ENCODE assay signal across 7 mouse cellular contexts in the genomic region with DNA sequence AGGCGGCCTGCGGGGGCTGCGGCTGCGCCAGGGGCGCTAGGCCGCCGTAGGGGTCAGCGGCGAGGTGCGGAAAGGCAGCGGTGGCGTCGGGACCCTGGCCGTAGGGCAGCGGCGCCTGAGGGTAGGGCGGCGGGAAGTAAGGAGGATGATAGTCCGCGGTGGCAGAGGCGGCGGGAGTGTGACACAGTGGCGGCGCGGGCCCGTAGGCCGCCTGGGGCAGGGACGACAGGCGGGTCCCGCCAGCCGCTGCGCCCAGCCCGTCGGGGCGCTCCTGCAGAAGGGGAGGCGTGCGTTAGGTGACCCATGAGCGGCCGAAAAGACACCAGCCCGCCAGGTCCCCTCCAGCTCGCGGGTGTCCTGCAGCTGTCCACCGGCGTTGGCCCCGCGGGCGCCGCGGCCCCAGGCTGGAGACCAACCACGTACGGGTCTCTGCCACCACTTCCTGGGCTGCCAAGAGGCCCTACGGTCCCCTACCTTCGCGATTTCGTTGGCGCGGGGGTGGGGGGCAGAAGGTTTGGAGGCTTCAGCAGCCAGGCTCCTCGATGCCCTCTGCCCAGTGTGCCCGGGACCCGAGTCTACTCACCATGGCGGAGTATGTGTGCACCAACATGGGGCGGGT. TPM values are rescaled to one million over a fixed set of nuclear protein-coding genes. Genes with fewer than 3 reads are reported as not detected.
DNase-seq lines count a peak whose midpoint lies in the region; ATAC-seq and TF ChIP-seq lines count a peak whose summit lies in the region.

No protein-coding gene starts in this region.

- TF ChIP-seq CTCF in testis, adult 2 months (IDR thresholded peaks at IDR 0.05; ENCODE audit: control insufficient read depth, insufficient read depth, insufficient replicate concordance, low read depth, low read length) = no peak
- no peak for TF ChIP-seq CTCF in forebrain, postnatal 0 days (IDR thresholded peaks at IDR 0.05; ENCODE audit: low read depth)
- TF ChIP-seq CTCF in liver, embryonic 14.5 days (IDR thresholded peaks at IDR 0.05; ENCODE audit: low read depth) = no peak
- no peak for TF ChIP-seq CTCF in stomach, postnatal 0 days (IDR thresholded peaks at IDR 0.05; ENCODE audit: low read depth)

- 3% methylated on average over 38 of the region's 62 CpGs for WGBS in forebrain, postnatal 0 days
- 4% methylated on average over 55 of the region's 62 CpGs for WGBS in liver, embryonic 14.5 days (ENCODE audit: insufficient replicate concordance)
- 3% methylated on average over 56 of the region's 62 CpGs for WGBS in stomach, postnatal 0 days

- H3K9ac ChIP-seq in forebrain, postnatal 0 days = no peak overlapping the region
- no peak overlapping the region for H3K9ac ChIP-seq in liver, embryonic 14.5 days (replicated peaks)
- H3K9ac ChIP-seq in stomach, postnatal 0 days (ENCODE audit: low read length) = peak overlapping the region; percentile 58

- no peak for TF ChIP-seq POLR2A in testis, adult 2 months (IDR thresholded peaks at IDR 0.05; ENCODE audit: control insufficient read depth, low read depth, low read length)

- no peaks in the 10 kb centered on the region for H3K9me3 ChIP-seq in forebrain, postnatal 0 days (ENCODE audit: low read length)
- H3K9me3 ChIP-seq in liver, embryonic 14.5 days (ENCODE audit: control insufficient read depth, low read length) = no peaks in the 10 kb centered on the region
- no peaks in the 10 kb centered on the region for H3K9me3 ChIP-seq in stomach, postnatal 0 days (ENCODE audit: control insufficient read depth, low read length)

- TF ChIP-seq EP300 in liver, embryonic 14.5 days (IDR thresholded peaks at IDR 0.05; ENCODE audit: low read depth) = no peak
- TF ChIP-seq EP300 in stomach, postnatal 0 days (optimal IDR thresholded peaks at IDR 0.05) = no peak

- intact Hi-C loops in left cerebral cortex, postnatal 25 days (cut with DNase I) = no loop called here

- peak overlapping the region; percentile 71 for H3K4me3 ChIP-seq in testis, adult 2 months (ENCODE audit: control insufficient read depth, low read depth, low read length)
- peak overlapping the region; percentile 21 for H3K4me3 ChIP-seq in forebrain, postnatal 0 days (ENCODE audit: low read depth, low read length)
- H3K4me3 ChIP-seq in liver, embryonic 14.5 days (ENCODE audit: insufficient read depth in 1 of 2, low read depth in 2 of 2, low read length in 2 of 2) = peak overlapping the region in 1 of 2 experiments; percentile 27; a peak in 2 of 4 replicates
- peak overlapping the region; percentile 44 for H3K4me3 ChIP-seq in stomach, postnatal 0 days (ENCODE audit: low read depth, low read length)

- DNase-seq in testis, postnatal 10 days (ENCODE audit: low spot score) = no peak
- DNase-seq in forebrain, postnatal 0 days = no peak
- DNase-seq in liver, embryonic 14.5 days (ENCODE audit: low read depth in 3 of 3, low spot score in 3 of 3) = no peak
- peak; percentile 26 for DNase-seq in stomach, postnatal 0 days (ENCODE audit: low spot score)
- DNase-seq in left cerebral cortex, postnatal 25 days (ENCODE audit: low spot score in 2 of 2) = no peak
- DNase-seq in frontal cortex, adult 2 months (ENCODE audit: extremely low spot score in 1 of 2, low spot score in 1 of 2) = no peak

- no peak overlapping the region for H3K27ac ChIP-seq in testis, adult 2 months (ENCODE audit: control insufficient read depth, insufficient read depth, low read depth, low read length)
- H3K27ac ChIP-seq in forebrain, postnatal 0 days (ENCODE audit: low read depth, low read length) = no peak overlapping the region
- no peak overlapping the region for H3K27ac ChIP-seq in liver, embryonic 14.5 days
- H3K27ac ChIP-seq in stomach, postnatal 0 days (replicated peaks) = no peak overlapping the region

- no peaks in the 10 kb centered on the region for H3K36me3 ChIP-seq in testis, adult 2 months (ENCODE audit: control insufficient read depth, insufficient read depth, low read length)
- no peaks in the 10 kb centered on the region for H3K36me3 ChIP-seq in forebrain, postnatal 0 days (ENCODE audit: insufficient read depth)
- no peaks in the 10 kb centered on the region for H3K36me3 ChIP-seq in liver, embryonic 14.5 days (replicated peaks; ENCODE audit: control insufficient read depth, insufficient read depth, low read depth)
- H3K36me3 ChIP-seq in stomach, postnatal 0 days (ENCODE audit: control insufficient read depth, insufficient read depth, low read length) = no peaks in the 10 kb centered on the region

- peaks cover 10% of the 10 kb centered on the region for H3K27me3 ChIP-seq in testis, adult 2 months (ENCODE audit: control insufficient read depth, insufficient read depth, low read length)
- H3K27me3 ChIP-seq in forebrain, postnatal 0 days (ENCODE audit: insufficient read depth, low read length) = peaks cover 70% of the 10 kb centered on the region
- peaks cover 83% of the 10 kb centered on the region for H3K27me3 ChIP-seq in liver, embryonic 14.5 days (ENCODE audit: control insufficient read depth, insufficient read depth, low read length)
- peaks cover 19% of the 10 kb centered on the region; the same call in 1 of the 2 replicates for H3K27me3 ChIP-seq in stomach, postnatal 0 days (ENCODE audit: control insufficient read depth, insufficient read depth, low read length)

- H3K4me2 ChIP-seq in forebrain, postnatal 0 days (ENCODE audit: low read depth) = peak overlapping the region; percentile 40
- peak overlapping the region; percentile 36 for H3K4me2 ChIP-seq in liver, embryonic 14.5 days (ENCODE audit: low read depth)
- H3K4me2 ChIP-seq in stomach, postnatal 0 days (replicated peaks; ENCODE audit: low read depth) = peak overlapping the region; percentile 58

- peaks cover 19% of the 10 kb centered on the region for H3K4me1 ChIP-seq in testis, adult 2 months (ENCODE audit: control insufficient read depth, insufficient read depth, low read length)
- no peaks in the 10 kb centered on the region for H3K4me1 ChIP-seq in forebrain, postnatal 0 days (ENCODE audit: insufficient read depth)
- no peaks in the 10 kb centered on the region for H3K4me1 ChIP-seq in liver, embryonic 14.5 days (replicated peaks; ENCODE audit: control insufficient read depth in 2 of 2, insufficient read depth in 2 of 2, low read length in 1 of 2)
- no peaks in the 10 kb centered on the region for H3K4me1 ChIP-seq in stomach, postnatal 0 days (replicated peaks; ENCODE audit: control insufficient read depth, insufficient read depth)

- no peak for ATAC-seq in forebrain, postnatal 0 days
- no peak for ATAC-seq in liver, embryonic 14.5 days (ENCODE audit: insufficient read depth)
- ATAC-seq in stomach, postnatal 0 days (ENCODE audit: low FRiP score, low TSS enrichment) = no peak

RNA-seq across cellular contexts. Expression of a gene that starts 0.5 kb away (rescaled TPM):
- polyA plus RNA-seq in testis, adult 2 months (2012; rRNA removed) = 0.05 and 0.06 TPM in 2 replicates
- 1.1 TPM in 2 replicates for total RNA-seq in forebrain, postnatal 0 days (2014; rRNA removed)
- polyA plus RNA-seq in forebrain, postnatal 0 days (2015; fragmentation: Nextera tagmentation; extraction: Ambion mirVana) = 0.86 and 0.93 TPM in 2 replicates
- polyA plus RNA-seq in liver, embryonic 14.5 days (2012; rRNA removed) = not detected in 2 replicates
- not detected in 2 replicates for polyA plus RNA-seq in liver, embryonic 14.5 days (2014; fragmentation: Nextera tagmentation; extraction: Ambion mirVana)
- polyA plus RNA-seq in stomach, postnatal 0 days (2015; fragmentation: Nextera tagmentation; extraction: Ambion mirVana) = 0.80 and 1.0 TPM in 2 replicates
- total RNA-seq in left cerebral cortex, postnatal 25 days (2021) = not detected
- 0.04 TPM in 1 of 2 replicates, not detected in the other for polyA plus RNA-seq in frontal cortex, adult 2 months (2012; rRNA removed)

RNA-seq across cellular contexts. Expression of a gene that starts 17.7 kb away (rescaled TPM):
- 6.6 and 6.7 TPM in 2 replicates for polyA plus RNA-seq in testis, adult 2 months (2012; rRNA removed)
- total RNA-seq in forebrain, postnatal 0 days (2014; rRNA removed) = 308 and 339 TPM in 2 replicates
- polyA plus RNA-seq in forebrain, postnatal 0 days (2015; fragmentation: Nextera tagmentation; extraction: Ambion mirVana) = 205 and 223 TPM in 2 replicates
- 5.5 and 5.7 TPM in 2 replicates for polyA plus RNA-seq in liver, embryonic 14.5 days (2012; rRNA removed)
- 5.1 and 5.9 TPM in 2 replicates for polyA plus RNA-seq in liver, embryonic 14.5 days (2014; fragmentation: Nextera tagmentation; extraction: Ambion mirVana)
- polyA plus RNA-seq in stomach, postnatal 0 days (2015; fragmentation: Nextera tagmentation; extraction: Ambion mirVana) = 13.4 and 14.5 TPM in 2 replicates
- total RNA-seq in left cerebral cortex, postnatal 25 days (2021) = 100 to 1,000 TPM; 920 to 932 TPM
- 953 and 983 TPM in 2 replicates for polyA plus RNA-seq in frontal cortex, adult 2 months (2012; rRNA removed)

RNA-seq across cellular contexts. Expression of a gene that starts 17.9 kb away (rescaled TPM):
- polyA plus RNA-seq in testis, adult 2 months (2012; rRNA removed) = 74.1 and 79.1 TPM in 2 replicates
- 33.4 and 35.7 TPM in 2 replicates for total RNA-seq in forebrain, postnatal 0 days (2014; rRNA removed)
- 27.4 and 33.5 TPM in 2 replicates for polyA plus RNA-seq in forebrain, postnatal 0 days (2015; fragmentation: Nextera tagmentation; extraction: Ambion mirVana)
- 4.7 and 5.9 TPM in 2 replicates for polyA plus RNA-seq in liver, embryonic 14.5 days (2012; rRNA removed)
- 6.0 and 7.5 TPM in 2 replicates for polyA plus RNA-seq in liver, embryonic 14.5 days (2014; fragmentation: Nextera tagmentation; extraction: Ambion mirVana)
- 18.2 and 20.2 TPM in 2 replicates for polyA plus RNA-seq in stomach, postnatal 0 days (2015; fragmentation: Nextera tagmentation; extraction: Ambion mirVana)
- total RNA-seq in left cerebral cortex, postnatal 25 days (2021) = 10 to 100 TPM; 51.5 to 65.0 TPM
- polyA plus RNA-seq in frontal cortex, adult 2 months (2012; rRNA removed) = 50.5 and 53.4 TPM in 2 replicates

RNA-seq across cellular contexts. Expression of a gene that starts 58.1 kb away (rescaled TPM):
- 66.9 and 77.9 TPM in 2 replicates for polyA plus RNA-seq in testis, adult 2 months (2012; rRNA removed)
- 185 and 187 TPM in 2 replicates for total RNA-seq in forebrain, postnatal 0 days (2014; rRNA removed)
- polyA plus RNA-seq in forebrain, postnatal 0 days (2015; fragmentation: Nextera tagmentation; extraction: Ambion mirVana) = 497 and 510 TPM in 2 replicates
- 124 and 129 TPM in 2 replicates for polyA plus RNA-seq in liver, embryonic 14.5 days (2012; rRNA removed)
- polyA plus RNA-seq in liver, embryonic 14.5 days (2014; fragmentation: Nextera tagmentation; extraction: Ambion mirVana) = 286 and 298 TPM in 2 replicates
- polyA plus RNA-seq in stomach, postnatal 0 days (2015; fragmentation: Nextera tagmentation; extraction: Ambion mirVana) = 366 and 389 TPM in 2 replicates
- total RNA-seq in left cerebral cortex, postnatal 25 days (2021) = 10 to 100 TPM; 92.5 to 93.7 TPM
- polyA plus RNA-seq in frontal cortex, adult 2 months (2012; rRNA removed) = 171 and 176 TPM in 2 replicates

Comparison
In these comparisons a context has a peak if more than half of its experiments do, and no peak if none do; other contexts are left out.
1. RNA of a gene that starts 17.7 kb away (polyA plus RNA-seq): 953 to 983 TPM in frontal cortex, adult 2 months and 205 to 223 TPM in forebrain, postnatal 0 days; 13.4 to 14.5 TPM in stomach, postnatal 0 days, 6.6 to 6.7 TPM in testis, adult 2 months and 5.1 to 5.9 TPM in liver, embryonic 14.5 days; every median in the first group is over 10 times any median in the second.
2. Peak in every context shown above with its lines, with median percentiles within 50 percentile points of each other: H3K4me2 ChIP-seq.